18 mouse cellular contexts compared by ENCODE assay signal in genomic region chr12:26972495-26973113, GRCm38 (mm10).
"Had no signal": no experiment of that assay in that cellular context is flagged by ENCODE, and none has a peak within 500 bp of the region (broad histone marks: within the 10 kb centered on the region; RNA-seq: fewer than 3 reads in every experiment).

No protein-coding gene starts in this region.

- H3K9ac ChIP-seq: intestine, embryonic 15.5 days; liver, embryonic 13.5 days; neural tube, embryonic 12.5 days; neural tube, embryonic 15.5 days had no signal

- H3K27me3 ChIP-seq: intestine, embryonic 15.5 days; liver, embryonic 13.5 days; neural tube, embryonic 12.5 days; neural tube, embryonic 15.5 days had no signal

- H3K4me3 ChIP-seq: intestine, embryonic 15.5 days; liver, embryonic 13.5 days; neural tube, embryonic 12.5 days; neural tube, embryonic 15.5 days had no signal

- H3K4me1 ChIP-seq: intestine, embryonic 15.5 days; liver, embryonic 13.5 days; neural tube, embryonic 12.5 days; neural tube, embryonic 15.5 days had no signal

- H3K4me2 ChIP-seq: intestine, embryonic 15.5 days; liver, embryonic 13.5 days; midbrain, embryonic 11.5 days; neural tube, embryonic 12.5 days; neural tube, embryonic 15.5 days had no signal

- ATAC-seq: intestine, embryonic 15.5 days had no signal

- H3K27ac ChIP-seq: intestine, embryonic 15.5 days; liver, embryonic 13.5 days; neural tube, embryonic 12.5 days; neural tube, embryonic 15.5 days; stomach, postnatal 0 days had no signal

- H3K9me3 ChIP-seq: intestine, embryonic 15.5 days; liver, embryonic 13.5 days; neural tube, embryonic 12.5 days; neural tube, embryonic 15.5 days had no signal

- DNase-seq: kidney, adult 11 months; kidney, postnatal 14 days; liver, embryonic 13.5 days; lung, adult 2 months; lung, postnatal 14 days; lung, postnatal 4 days; midbrain, embryonic 14.5 days; right cerebral cortex, adult 18-20 months; right cerebral cortex, postnatal 14 days; right cerebral cortex, postnatal 4 days; thymus, adult 2 months; thymus, postnatal 14 days; thymus, postnatal 4 days had no signal

- H3K36me3 ChIP-seq: intestine, embryonic 15.5 days; liver, embryonic 13.5 days; neural tube, embryonic 12.5 days; neural tube, embryonic 15.5 days had no signal
